Mouse (Mus musculus) stomach, postnatal 0 days (tissue): ENCODE results near the gene Nos3.

ENCODE experiments used
- CTCF ChIP-seq: IDR thresholded peaks from 2 replicates; pipeline ENCODE4 v1.5.1; 2016; ENCODE audit warnings: antibody characterized with exemption, low read depth, mild to moderate bottlenecking, moderate library complexity
- EP300 ChIP-seq: optimal IDR thresholded peaks from 2 replicates; pipeline ENCODE3; 2016; ENCODE audit warnings: antibody characterized with exemption

DNA sequence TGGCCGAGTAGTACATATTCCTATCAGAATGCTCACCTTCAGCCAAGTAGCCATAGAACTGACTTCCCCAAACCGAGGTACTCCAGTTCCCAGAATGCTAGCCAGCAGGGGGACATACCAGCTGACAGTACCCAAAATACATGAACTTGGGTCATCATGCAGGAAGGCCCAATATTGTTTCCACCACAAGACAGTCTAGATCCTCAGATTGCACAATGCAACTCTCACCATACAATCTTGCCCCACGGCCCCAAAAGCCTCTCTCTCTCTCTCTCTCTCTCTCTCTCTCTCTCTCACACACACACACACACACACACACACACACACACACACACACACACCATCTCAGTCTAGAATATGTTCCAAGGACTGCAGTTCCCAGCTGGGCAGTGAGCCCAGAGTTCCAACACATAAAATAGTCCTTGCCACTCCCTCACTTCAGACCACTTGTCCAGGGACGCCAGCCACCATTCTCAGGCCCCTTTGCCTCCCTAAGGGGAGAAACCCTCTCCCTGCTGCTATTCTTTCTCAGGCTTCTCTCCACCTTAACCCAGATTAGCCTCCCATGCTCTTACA is 37.7 kb upstream of the Nos3 start:
- 0 out of 2 replicates have a peak, but pooled peaks have one; percentile 11 for TF ChIP-seq CTCF
- TF ChIP-seq EP300, result no peak
